Mouse (Mus musculus) lung, embryonic 15.5 days (tissue): ENCODE results near the gene Syngap1. TPM values are rescaled to one million over a fixed set of nuclear protein-coding genes. Genes with fewer than 3 reads are reported as not detected.

Experiments used
- ATAC-seq: fragments of 200-750 bp; cut with Nextera tagmentation; 2 replicates; pipeline ENCODE4 v1.8.0; 2017; ENCODE audit warnings: moderate number of reproducible peaks, borderline replicate concordance; ENCODE audit not compliant: low FRiP score, low TSS enrichment; ENCODE audit errors: extremely low read depth
- H3K27ac ChIP-seq: fragments of 300-500 bp; sonication (generic); 2 replicates; pipeline ENCODE4 v1.5.1; 2015; ENCODE audit warnings: moderate library complexity, mild to moderate bottlenecking, inconsistent platforms
- H3K27me3 ChIP-seq: fragments of 300-500 bp; sonication (generic); 2 replicates; pipeline ENCODE4 v1.6.1; 2015; ENCODE audit warnings: inconsistent platforms
- H3K36me3 ChIP-seq: fragments of 300-500 bp; sonication (generic); 2 replicates; pipeline ENCODE4 v1.6.1; 2015; ENCODE audit warnings: inconsistent platforms
- H3K4me1 ChIP-seq: fragments of 300-500 bp; sonication (generic); 2 replicates; pipeline ENCODE4 v1.6.1; 2015; ENCODE audit warnings: inconsistent platforms
- H3K4me2 ChIP-seq: fragments of 300-500 bp; sonication (generic); 2 replicates; pipeline ENCODE4 v1.6.1; 2015; ENCODE audit warnings: inconsistent platforms, mild to moderate bottlenecking, moderate library complexity
- H3K4me3 ChIP-seq: fragments of 300-500 bp; sonication (generic); 2 replicates; pipeline ENCODE4 v1.5.1; 2015; ENCODE audit warnings: mild to moderate bottlenecking, inconsistent platforms
- H3K9ac ChIP-seq: fragments of 300-500 bp; sonication (generic); 2 replicates; pipeline ENCODE4 v1.6.1; 2015; ENCODE audit warnings: inconsistent platforms
- H3K9me3 ChIP-seq: fragments of 300-500 bp; sonication (generic); 2 replicates; pipeline ENCODE4 v1.6.1; 2016; ENCODE audit warnings: inconsistent platforms
- WGBS: fragments of 180-500 bp; shearing (Covaris S2); methylation state at CpG from one replicate; pipeline ENCODE4 v1.1.7; 2015; 5-methylcytosine and 5-hydroxymethylcytosine counted together
- polyA plus RNA-seq: library from polyadenylated mRNA; unstranded; fragments of >200 nt; fragmentation: Nextera tagmentation; extraction: Ambion mirVana; gene quantifications from 2 replicates; pipeline ENCODE4 v1.2.1, GENCODE M21; 2015

Gene Syngap1
- polyA plus RNA-seq, 1 experiment from 2014 or later = 1.5 TPM

- 88% methylated on average over 21 of the region's 21 CpGs for WGBS
- no peaks in the 10 kb centered on the region for H3K4me1 ChIP-seq
Measured at GRCm38 (mm10) chr17:26961572-26962240, 20.7 kb downstream of the Syngap1 start.

GRCm38 (mm10) chr17:26966993-26967392 lies 25.9 kb downstream of the Syngap1 start:
- H3K9ac ChIP-seq = no peak overlapping the region
- H3K27ac ChIP-seq = no peak overlapping the region
- no peak overlapping the region for H3K4me3 ChIP-seq
- H3K27me3 ChIP-seq = no peaks in the 10 kb centered on the region
- WGBS = 84% methylated on average over 11 of the region's 11 CpGs
- no peak for ATAC-seq
- no peak overlapping the region for H3K4me2 ChIP-seq
- H3K9me3 ChIP-seq = no peaks in the 10 kb centered on the region
- peaks cover 25% of the 10 kb centered on the region for H3K36me3 ChIP-seq
- H3K4me1 ChIP-seq = peaks cover 11% of the 10 kb centered on the region

More at GRCm38 (mm10) chr17:26961572-26962240, 20.7 kb downstream of the Syngap1 start:
- H3K36me3 ChIP-seq = peaks cover 58% of the 10 kb centered on the region
- no peak for ATAC-seq
- no peak overlapping the region for H3K27ac ChIP-seq
- H3K9ac ChIP-seq = no peak overlapping the region
- no peak overlapping the region for H3K4me2 ChIP-seq
- no peaks in the 10 kb centered on the region for H3K27me3 ChIP-seq
- no peaks in the 10 kb centered on the region for H3K9me3 ChIP-seq
- H3K4me3 ChIP-seq = no peak overlapping the region

DNA sequence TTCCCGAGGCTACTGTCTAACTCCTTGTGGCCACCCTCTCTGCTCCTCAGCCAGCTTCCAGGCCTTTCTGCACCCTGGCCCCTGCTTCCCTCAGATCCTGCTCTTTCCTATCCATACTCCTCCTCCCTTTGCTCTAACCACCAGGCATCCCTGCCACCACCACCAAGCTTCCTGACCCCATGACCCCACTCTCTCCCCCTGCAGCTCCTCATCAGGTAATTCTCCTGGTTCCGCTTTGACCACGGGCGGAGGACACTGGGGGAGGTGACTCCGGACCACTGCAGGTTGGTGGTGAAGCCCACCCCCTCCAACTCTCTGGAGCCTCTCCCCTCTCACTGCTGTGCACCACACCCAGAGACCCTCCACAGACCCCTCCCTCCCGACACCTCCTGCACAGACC lies 26.4 kb downstream of the Syngap1 start:
- Histone ChIP-seq H3K4me1 (peaks cover 12% of the 10 kb centered on the region), H3K27me3 (no peaks in the 10 kb centered on the region), H3K4me2 (no peak overlapping the region), H3K36me3 (peaks cover 22% of the 10 kb centered on the region), H3K9me3 (no peaks in the 10 kb centered on the region), H3K4me3 (no peak overlapping the region), H3K27ac (no peak overlapping the region), H3K9ac (no peak overlapping the region)
- WGBS = 88% methylated on average over 6 of the region's 6 CpGs
- ATAC-seq = no peak

- H3K36me3 ChIP-seq = peaks cover 22% of the 10 kb centered on the region
- no peak overlapping the region for H3K9ac ChIP-seq
- H3K9me3 ChIP-seq = no peaks in the 10 kb centered on the region
- H3K27ac ChIP-seq = no peak overlapping the region
- H3K4me2 ChIP-seq = no peak overlapping the region
- no peaks in the 10 kb centered on the region for H3K27me3 ChIP-seq
- WGBS = 78% methylated on average over 6 of the region's 6 CpGs
- no peak overlapping the region for H3K4me3 ChIP-seq
- peaks cover 12% of the 10 kb centered on the region for H3K4me1 ChIP-seq
- no peak for ATAC-seq
Measured at GRCm38 (mm10) chr17:26968200-26968611, 27.2 kb downstream of the Syngap1 start.

DNA sequence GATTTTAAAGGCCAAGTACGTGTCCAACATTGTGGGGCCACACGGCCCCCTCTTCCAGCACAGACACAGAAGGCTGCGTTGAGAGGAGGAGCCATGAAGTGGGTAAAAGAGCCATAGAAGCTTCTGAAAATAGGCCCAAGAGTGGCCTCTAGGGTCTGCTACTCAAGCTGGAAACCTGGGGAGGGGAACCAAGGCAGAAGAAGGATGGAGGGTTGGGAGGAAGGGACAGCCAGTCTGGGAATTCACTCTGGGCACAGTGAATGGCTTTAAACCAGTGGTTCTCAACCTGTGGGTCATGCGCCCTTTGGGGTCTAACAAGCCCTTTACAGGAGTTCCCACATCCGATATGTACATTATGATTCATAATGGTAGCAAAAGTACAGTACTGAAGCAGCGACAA lies 28.2 kb downstream of the Syngap1 start:
- H3K4me1 ChIP-seq = peaks cover 21% of the 10 kb centered on the region
- no peak overlapping the region for H3K4me2 ChIP-seq
- peaks cover 18% of the 10 kb centered on the region for H3K36me3 ChIP-seq
- WGBS = 74% methylated on average over 6 of the region's 6 CpGs
- no peaks in the 10 kb centered on the region for H3K27me3 ChIP-seq
- H3K4me3 ChIP-seq = no peak overlapping the region
- H3K9me3 ChIP-seq = no peaks in the 10 kb centered on the region
- no peak overlapping the region for H3K9ac ChIP-seq
- no peak overlapping the region for H3K27ac ChIP-seq
- no peak for ATAC-seq

- WGBS = 63% methylated on average over 9 of the region's 12 CpGs
- Histone ChIP-seq H3K4me3 (no peak overlapping the region), H3K9ac (no peak overlapping the region), H3K27ac (no peak overlapping the region), H3K4me2 (no peak overlapping the region), H3K27me3 (no peaks in the 10 kb centered on the region), H3K9me3 (no peaks in the 10 kb centered on the region), H3K36me3 (peaks cover 19% of the 10 kb centered on the region), H3K4me1 (peaks cover 29% of the 10 kb centered on the region)
- ATAC-seq = no peak
Measured at GRCm38 (mm10) chr17:26970221-26970620, 29.2 kb downstream of the Syngap1 start.

GRCm38 (mm10) chr17:26971247-26971905 lies 30.3 kb downstream of the Syngap1 start:
- H3K4me1 ChIP-seq = peaks cover 39% of the 10 kb centered on the region
- H3K4me3 ChIP-seq = peak overlapping the region; percentile 97
- no peaks in the 10 kb centered on the region for H3K27me3 ChIP-seq
- H3K9me3 ChIP-seq = no peaks in the 10 kb centered on the region
- H3K9ac ChIP-seq = peak overlapping the region; percentile 3; the same call in 1 of the 2 replicates
- peak overlapping the region; percentile 86 for H3K4me2 ChIP-seq
- 38% methylated on average over 7 of the region's 8 CpGs for WGBS
- ATAC-seq = no peak; the same call in 1 of the 2 replicates
- H3K27ac ChIP-seq = peak overlapping the region; percentile 59; the same call in 1 of the 2 replicates
- H3K36me3 ChIP-seq = peaks cover 26% of the 10 kb centered on the region

GRCm38 (mm10) chr17:26972107-26972506 lies 31.1 kb downstream of the Syngap1 start:
- WGBS = 0% methylated on average over 3 of the region's 3 CpGs
- H3K27me3 ChIP-seq = no peaks in the 10 kb centered on the region
- H3K27ac ChIP-seq = peak overlapping the region; percentile 94
- no peak for ATAC-seq
- H3K36me3 ChIP-seq = peaks cover 26% of the 10 kb centered on the region
- peaks cover 39% of the 10 kb centered on the region for H3K4me1 ChIP-seq
- H3K4me3 ChIP-seq = peak overlapping the region; percentile 97
- H3K9me3 ChIP-seq = no peaks in the 10 kb centered on the region
- H3K9ac ChIP-seq = peak overlapping the region; percentile 85
- H3K4me2 ChIP-seq = peak overlapping the region; percentile 86

DNA sequence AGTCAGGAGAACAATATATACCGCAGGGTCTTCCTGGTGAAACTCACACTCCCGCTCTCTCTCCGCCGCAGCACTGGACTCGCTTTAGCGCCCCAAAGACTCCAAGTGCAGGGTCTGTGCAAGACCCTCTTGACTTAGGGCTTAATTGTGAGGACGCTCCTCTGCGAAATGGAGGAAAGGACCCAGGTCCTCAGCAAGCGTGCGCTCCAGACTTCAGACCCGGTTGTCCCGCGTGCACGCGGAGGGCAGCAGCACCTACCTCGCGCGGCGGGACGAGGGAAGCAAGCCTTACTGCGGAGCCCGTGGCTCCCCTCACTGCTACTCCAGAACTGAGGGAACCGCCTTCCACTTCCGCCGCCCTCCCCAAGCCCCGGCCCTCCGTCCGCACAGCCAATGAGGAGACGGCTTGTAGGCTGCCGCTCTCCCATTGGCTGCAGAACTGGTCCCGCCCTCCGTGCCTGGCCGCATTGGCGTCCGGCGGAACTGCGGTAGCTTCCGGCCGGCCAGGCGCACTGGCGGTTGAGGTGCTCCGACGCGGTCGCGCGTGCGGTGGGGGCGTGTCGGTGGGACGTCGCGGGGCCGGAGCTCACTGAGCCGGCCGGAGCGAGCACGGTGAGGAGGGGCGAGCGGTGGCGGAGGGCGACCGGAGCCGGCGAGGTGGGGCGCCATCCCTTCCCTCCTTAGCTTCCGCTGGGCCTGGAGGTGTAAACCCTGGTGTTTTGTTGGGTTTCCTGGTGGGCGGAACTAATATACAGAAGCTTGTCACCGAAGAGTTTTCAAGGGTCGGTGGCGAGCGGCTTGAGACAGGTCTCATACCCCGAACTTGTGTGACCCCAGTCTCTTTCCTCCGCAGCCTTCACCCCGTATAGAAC lies 31.9 kb downstream of the Syngap1 start, which contains the start of gene Zbtb9:
Gene Zbtb9 (plus strand): TSS at position 465 of the 872 bp plus-strand sequence.
- peak; percentile 99 for ATAC-seq
- Histone ChIP-seq H3K9me3 (no peaks in the 10 kb centered on the region), H3K27me3 (no peaks in the 10 kb centered on the region), H3K27ac (peak within 1 kb of the TSS; percentile 94), H3K36me3 (peaks cover 31% of the 10 kb centered on the region), H3K9ac (peak within 1 kb of the TSS; percentile 85), H3K4me1 (peaks cover 39% of the 10 kb centered on the region), H3K4me2 (peak within 1 kb of the TSS; percentile 86), H3K4me3 (peak within 1 kb of the TSS; percentile 97)
- under 1% methylated on average over 74 of the region's 75 CpGs for WGBS

DNA sequence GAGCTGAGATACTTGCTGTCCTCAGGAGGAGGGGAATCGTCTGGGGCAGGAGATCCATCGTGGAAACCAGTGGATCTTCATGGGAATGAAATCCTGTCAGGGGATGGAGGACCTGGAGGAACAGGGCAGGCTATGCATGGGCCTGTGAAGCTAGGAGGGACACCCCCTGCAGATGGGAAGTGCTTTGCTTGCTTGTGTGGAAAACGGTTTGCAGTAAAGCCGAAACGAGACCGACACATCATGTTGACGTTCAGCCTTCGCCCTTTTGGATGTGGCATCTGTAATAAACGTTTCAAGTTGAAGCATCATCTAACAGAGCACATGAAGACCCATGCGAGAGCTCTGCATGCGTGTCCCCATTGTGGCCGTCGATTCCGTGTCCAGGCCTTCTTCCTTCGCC lies 33.5 kb downstream of the Syngap1 start:
- peak overlapping the region; percentile 86 for H3K4me2 ChIP-seq
- peaks cover 39% of the 10 kb centered on the region for H3K4me1 ChIP-seq
- no peak overlapping the region for H3K27ac ChIP-seq
- H3K9me3 ChIP-seq = no peaks in the 10 kb centered on the region
- WGBS = 90% methylated on average over 15 of the region's 15 CpGs
- H3K4me3 ChIP-seq = 0 out of 2 replicates have a peak overlapping the region, but pooled peaks have one; percentile 3
- H3K27me3 ChIP-seq = no peaks in the 10 kb centered on the region
- no peak for ATAC-seq
- H3K9ac ChIP-seq = no peak overlapping the region
- peaks cover 45% of the 10 kb centered on the region for H3K36me3 ChIP-seq

- H3K27ac ChIP-seq = no peak overlapping the region
- H3K9me3 ChIP-seq = no peaks in the 10 kb centered on the region
- no peaks in the 10 kb centered on the region for H3K27me3 ChIP-seq
- H3K4me1 ChIP-seq = peaks cover 39% of the 10 kb centered on the region
- H3K36me3 ChIP-seq = peaks cover 46% of the 10 kb centered on the region
- no peak for ATAC-seq
- no peak overlapping the region for H3K9ac ChIP-seq
- H3K4me3 ChIP-seq = no peak overlapping the region
- H3K4me2 ChIP-seq = no peak overlapping the region
Measured at GRCm38 (mm10) chr17:26975415-26975814, 34.4 kb downstream of the Syngap1 start.
